Mouse (Mus musculus): Measurements from ENCODE around the gene Ffar3. TPM values are rescaled to one million over a fixed set of nuclear protein-coding genes. Genes with fewer than 3 reads are reported as not detected.
"Not testable (repeated sequence)": the region's sequence is repeated elsewhere in the genome, so short reads cannot be mapped to it uniquely, and the experiment has no call there.

Ffar3 gene
- polyA plus RNA-seq, 1 experiment from 2014 or later, result 0.88 TPM

GRCm38 (mm10) chr7:30841379-30841778 is 14.6 kb downstream of the Ffar3 start:
- ATAC-seq (replicated peaks; ENCODE audit: low FRiP score), result no peak

GRCm38 (mm10) chr7:30840306-30840705 is 15.7 kb downstream of the Ffar3 start:
- Histone ChIP-seq H3K27me3 (no peaks in the 10 kb centered on the region), H3K4me3 (replicated peaks) (no peak overlapping the region), H3K9me3 (replicated peaks) (no peaks in the 10 kb centered on the region), H3K4me1 (0 out of 2 replicates have a peak, but pooled peaks cover 2% of the 10 kb centered on the region), H3K27ac (no peak overlapping the region), H3K4me2 (no peak overlapping the region), H3K36me3 (no peaks in the 10 kb centered on the region), H3K9ac (no peak overlapping the region)
- ATAC-seq (replicated peaks; ENCODE audit: low FRiP score), result no peak
- 60% methylated on average over 3 of the region's 3 CpGs for WGBS

More at GRCm38 (mm10) chr7:30841379-30841778, 14.6 kb downstream of the Ffar3 start:
- Histone ChIP-seq H3K4me2 (no peak overlapping the region), H3K9me3 (replicated peaks) (no peaks in the 10 kb centered on the region), H3K4me3 (replicated peaks) (no peak overlapping the region), H3K9ac (no peak overlapping the region), H3K27me3 (no peaks in the 10 kb centered on the region), H3K36me3 (no peaks in the 10 kb centered on the region), H3K27ac (no peak overlapping the region), H3K4me1 (0 out of 2 replicates have a peak, but pooled peaks cover 2% of the 10 kb centered on the region)
- WGBS, result 74% methylated on average over 4 of the region's 4 CpGs

DNA sequence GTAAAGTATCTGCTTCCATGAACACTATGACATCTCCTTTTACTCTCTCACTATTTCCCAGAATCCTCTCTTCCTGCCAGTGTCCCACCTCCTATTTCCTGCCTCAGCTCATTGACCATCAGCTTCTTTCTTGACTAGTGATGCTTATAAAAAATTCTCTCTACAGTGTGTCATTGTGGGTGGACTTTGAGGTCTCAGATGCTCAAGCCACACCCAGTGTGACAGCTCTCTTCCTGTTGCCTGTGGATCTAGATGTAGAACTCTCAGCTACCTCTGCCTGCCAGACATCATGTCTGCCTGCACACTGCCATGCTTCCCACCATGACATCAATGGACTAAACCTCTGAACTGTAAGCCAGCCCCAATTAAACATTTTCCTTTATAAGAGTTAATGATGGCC is 18.7 kb downstream of the Ffar3 start:
- Histone ChIP-seq H3K9ac (no peak overlapping the region), H3K4me1 (0 out of 2 replicates have a peak, but pooled peaks cover 2% of the 10 kb centered on the region), H3K4me2 (no peak overlapping the region), H3K27ac (no peak overlapping the region), H3K27me3 (no peaks in the 10 kb centered on the region), H3K36me3 (no peaks in the 10 kb centered on the region), H3K9me3 (replicated peaks) (no peaks in the 10 kb centered on the region), H3K4me3 (replicated peaks) (no peak overlapping the region)
- ATAC-seq (replicated peaks; ENCODE audit: low FRiP score), result no peak

DNA sequence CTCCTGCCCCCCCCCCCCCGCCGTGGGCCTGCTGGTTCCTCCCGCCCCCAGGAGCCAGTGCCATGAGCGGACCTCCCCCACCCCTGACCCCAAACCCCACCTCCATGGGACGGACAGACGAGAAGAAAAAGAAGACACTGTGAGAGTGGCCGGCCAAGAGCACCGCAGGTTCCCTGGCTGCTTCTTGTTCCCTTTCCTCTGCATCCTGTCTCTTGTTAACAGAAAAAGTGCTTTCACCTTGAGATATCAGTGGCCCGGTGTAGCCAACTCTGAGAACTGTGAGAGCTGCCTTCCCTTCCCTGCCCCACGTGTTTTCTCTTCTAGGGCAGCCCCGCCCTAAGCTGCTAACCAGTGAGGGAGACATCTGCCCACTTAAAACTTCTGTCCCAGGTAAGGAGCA is 23.3 kb downstream of the Ffar3 start:
- H3K9ac ChIP-seq; H3K4me2 ChIP-seq; H3K27ac ChIP-seq; H3K4me3 ChIP-seq (replicated peaks); H3K4me1 ChIP-seq; H3K36me3 ChIP-seq; H3K27me3 ChIP-seq; H3K9me3 ChIP-seq (replicated peaks); ATAC-seq (replicated peaks; ENCODE audit: low FRiP score): not testable (repeated sequence)
- WGBS, result 53% methylated on average over 8 of the region's 11 CpGs

GRCm38 (mm10) chr7:30832261-30832660 is 23.7 kb downstream of the Ffar3 start:
- H3K4me1 ChIP-seq, result no peaks in the 10 kb centered on the region
- no peak overlapping the region for H3K9ac ChIP-seq
- no peak overlapping the region for H3K4me3 ChIP-seq (replicated peaks)
- WGBS, result 81% methylated on average over 17 of the region's 17 CpGs
- H3K4me2 ChIP-seq, result no peak overlapping the region
- H3K27ac ChIP-seq, result no peak overlapping the region
- H3K9me3 ChIP-seq (replicated peaks), result no peaks in the 10 kb centered on the region
- no peaks in the 10 kb centered on the region for H3K27me3 ChIP-seq
- no peak for ATAC-seq (replicated peaks; ENCODE audit: low FRiP score)
- H3K36me3 ChIP-seq, result no peaks in the 10 kb centered on the region

- no peak overlapping the region for H3K9ac ChIP-seq
- 72% methylated on average over 3 of the region's 3 CpGs for WGBS
- no peaks in the 10 kb centered on the region for H3K4me1 ChIP-seq
- H3K4me3 ChIP-seq (replicated peaks), result no peak overlapping the region
- no peaks in the 10 kb centered on the region for H3K27me3 ChIP-seq
- H3K9me3 ChIP-seq (replicated peaks), result no peaks in the 10 kb centered on the region
- ATAC-seq (replicated peaks; ENCODE audit: low FRiP score), result no peak
- no peaks in the 10 kb centered on the region for H3K36me3 ChIP-seq
- H3K27ac ChIP-seq, result no peak overlapping the region
- no peak overlapping the region for H3K4me2 ChIP-seq
These were observed 26.6 kb downstream of the Ffar3 start for GRCm38 (mm10) chr7:30829428-30829827.

DNA sequence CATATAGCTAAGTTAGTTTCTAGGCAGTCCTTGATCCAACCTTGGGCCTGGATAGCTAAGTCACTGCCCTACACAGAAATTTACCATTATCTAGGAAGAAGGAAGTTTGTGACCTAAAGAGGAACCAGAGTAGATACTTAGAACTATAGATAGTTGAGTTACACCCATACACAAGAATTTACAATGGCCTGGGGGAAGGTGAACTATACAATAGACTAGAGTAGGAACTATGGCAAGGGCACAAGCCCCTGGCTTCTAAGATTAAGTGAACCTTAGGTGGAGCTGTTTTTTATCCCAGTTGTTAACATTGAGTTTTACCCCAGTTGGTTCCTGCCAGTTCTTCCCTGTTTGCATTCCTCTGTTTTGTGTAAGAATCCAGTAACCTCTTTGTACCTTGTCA is 27.1 kb downstream of the Ffar3 start:
- H3K36me3 ChIP-seq, H3K4me2 ChIP-seq: not testable (repeated sequence)

DNA sequence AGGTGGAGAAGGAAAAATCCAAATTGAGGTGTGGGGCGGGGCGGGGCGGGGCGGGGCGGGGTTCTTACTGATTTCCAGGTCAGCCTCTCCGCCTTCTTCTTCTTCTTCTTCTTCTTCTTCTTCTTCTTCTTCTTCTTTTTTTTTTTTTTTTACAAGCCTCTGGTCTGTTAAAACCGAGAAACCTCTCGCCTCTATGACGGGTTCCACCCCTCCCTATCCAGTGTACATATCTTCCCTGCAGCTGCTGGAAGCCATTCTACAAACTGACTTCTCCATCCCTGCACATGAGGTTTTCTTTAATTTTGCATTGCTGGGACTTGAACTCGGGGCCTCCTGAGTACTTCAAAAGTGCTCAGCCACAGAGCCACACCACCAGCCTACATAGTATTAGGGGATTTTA is 29.3 kb downstream of the Ffar3 start:
- Histone ChIP-seq H3K36me3 (no peaks in the 10 kb centered on the region), H3K27ac (no peak overlapping the region), H3K27me3 (no peaks in the 10 kb centered on the region), H3K9ac (no peak overlapping the region), H3K9me3 (replicated peaks) (no peaks in the 10 kb centered on the region), H3K4me2 (no peak overlapping the region), H3K4me1 (0 out of 2 replicates have a peak, but pooled peaks cover 1% of the 10 kb centered on the region), H3K4me3 (replicated peaks) (no peak overlapping the region)
- 91% methylated on average over 10 of the region's 10 CpGs for WGBS
- ATAC-seq (replicated peaks; ENCODE audit: low FRiP score), result no peak

More for the DNA sequence above, 27.1 kb downstream of the Ffar3 start:
- H3K4me3 ChIP-seq (replicated peaks); H3K9ac ChIP-seq; H3K9me3 ChIP-seq (replicated peaks); H3K4me1 ChIP-seq; ATAC-seq (replicated peaks; ENCODE audit: low FRiP score); H3K27me3 ChIP-seq; H3K27ac ChIP-seq: not testable (repeated sequence)

DNA sequence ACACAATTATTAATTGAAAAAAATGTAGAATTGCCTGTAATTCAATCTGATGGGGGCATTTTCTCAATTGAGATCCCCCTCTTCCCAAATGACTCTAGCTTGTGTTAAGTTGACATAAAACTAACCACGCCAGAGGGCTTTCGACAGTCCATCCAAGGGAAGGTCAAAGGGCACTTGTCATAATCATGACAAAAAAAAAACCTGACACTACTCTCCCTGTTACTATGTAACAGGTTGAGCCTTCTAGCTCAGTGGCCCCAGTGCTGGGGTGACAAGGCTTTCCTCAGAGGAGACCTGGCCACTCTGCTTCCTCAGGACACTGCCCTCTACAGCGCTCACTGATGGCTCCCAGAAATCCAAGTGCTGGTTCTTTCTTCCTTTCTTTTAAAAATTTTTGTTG is 31.7 kb downstream of the Ffar3 start:
- WGBS, result 93% methylated on average over 3 of the region's 3 CpGs
- Histone ChIP-seq H3K4me3 (replicated peaks) (no peak overlapping the region), H3K36me3 (no peaks in the 10 kb centered on the region), H3K9me3 (replicated peaks) (no peaks in the 10 kb centered on the region), H3K9ac (no peak overlapping the region), H3K4me2 (no peak overlapping the region), H3K4me1 (peaks cover 21% of the 10 kb centered on the region), H3K27ac (no peak overlapping the region), H3K27me3 (no peaks in the 10 kb centered on the region)
- ATAC-seq (replicated peaks; ENCODE audit: low FRiP score), result no peak

GRCm38 (mm10) chr7:30823675-30824074 is 32.3 kb downstream of the Ffar3 start, which contains the start of gene Ffar2:
Gene Ffar2 (minus strand): TSS chr7:30823775.
- 88% methylated on average over 18 of the region's 18 CpGs for WGBS
- Histone ChIP-seq H3K27me3 (no peaks in the 10 kb centered on the region), H3K4me3 (replicated peaks) (no peak within 1 kb of the TSS), H3K4me1 (peaks cover 21% of the 10 kb centered on the region), H3K36me3 (no peaks in the 10 kb centered on the region), H3K9ac (no peak within 1 kb of the TSS), H3K27ac (no peak within 1 kb of the TSS), H3K9me3 (replicated peaks) (no peaks in the 10 kb centered on the region), H3K4me2 (no peak within 1 kb of the TSS)
- ATAC-seq (replicated peaks; ENCODE audit: low FRiP score), result no peak

- no peaks in the 10 kb centered on the region for H3K36me3 ChIP-seq
- H3K4me1 ChIP-seq, result peaks cover 21% of the 10 kb centered on the region
- H3K27ac ChIP-seq, result 0 out of 2 replicates have a peak overlapping the region, but pooled peaks have one; percentile 27
- no peak overlapping the region for H3K4me3 ChIP-seq (replicated peaks)
- H3K9me3 ChIP-seq (replicated peaks), result no peaks in the 10 kb centered on the region
- ATAC-seq (replicated peaks; ENCODE audit: low FRiP score), result no peak
- H3K4me2 ChIP-seq, result no peak overlapping the region
- H3K9ac ChIP-seq, result no peak overlapping the region
- WGBS, result 37% methylated on average over 5 of the region's 5 CpGs
- 0 out of 2 replicates have a peak, but pooled peaks cover 2% of the 10 kb centered on the region for H3K27me3 ChIP-seq
These were observed 34.4 kb downstream of the Ffar3 start for GRCm38 (mm10) chr7:30821532-30821931.

GRCm38 (mm10) chr7:30820854-30821445 is 35.0 kb downstream of the Ffar3 start:
- H3K27ac ChIP-seq, result no peak overlapping the region
- no peaks in the 10 kb centered on the region for H3K36me3 ChIP-seq
- no peak overlapping the region for H3K4me2 ChIP-seq
- ATAC-seq (replicated peaks; ENCODE audit: low FRiP score), result no peak
- 24% methylated on average over 7 of the region's 7 CpGs for WGBS
- H3K9ac ChIP-seq, result no peak overlapping the region
- H3K4me3 ChIP-seq (replicated peaks), result no peak overlapping the region
- no peaks in the 10 kb centered on the region for H3K9me3 ChIP-seq (replicated peaks)
- peaks cover 21% of the 10 kb centered on the region for H3K4me1 ChIP-seq
- 0 out of 2 replicates have a peak, but pooled peaks cover 2% of the 10 kb centered on the region for H3K27me3 ChIP-seq

- Histone ChIP-seq H3K4me1 (peaks cover 21% of the 10 kb centered on the region), H3K27ac (no peak overlapping the region), H3K27me3 (0 out of 2 replicates have a peak, but pooled peaks cover 2% of the 10 kb centered on the region), H3K36me3 (no peaks in the 10 kb centered on the region), H3K9me3 (replicated peaks) (no peaks in the 10 kb centered on the region), H3K4me2 (no peak overlapping the region), H3K4me3 (replicated peaks) (no peak overlapping the region), H3K9ac (no peak overlapping the region)
- no peak for ATAC-seq (replicated peaks; ENCODE audit: low FRiP score)
- WGBS, result 61% methylated on average over 6 of the region's 6 CpGs
These were observed 35.8 kb downstream of the Ffar3 start for GRCm38 (mm10) chr7:30820131-30820530.

All from kidney, embryonic 15.5 days (tissue).